Mouse (Mus musculus) forebrain, embryonic 11.5 days (tissue): ENCODE data around the gene Sorbs2. TPM values are rescaled to one million over a fixed set of nuclear protein-coding genes. Genes with fewer than 3 reads are reported as not detected.

Experiments
- ATAC-seq: fragments of 200-750 bp; cut with Nextera tagmentation; replicated peaks from 2 replicates; pipeline ENCODE4 v1.8.0; 2017; ENCODE audit warnings: moderate TSS enrichment; ENCODE audit not compliant: low FRiP score
- DNase-seq: peaks from one replicate; pipeline ENCODE4 v3.0.0-alpha.2; 2017; ENCODE audit warnings: low spot score
- H3K27ac ChIP-seq: fragments of 300-500 bp; sonication (generic); 2 replicates; pipeline ENCODE4 v1.5.1; 2014; ENCODE audit warnings: low read depth, low read length
- H3K27me3 ChIP-seq: fragments of 300-500 bp; sonication (generic); 2 replicates; pipeline ENCODE4 v1.6.1; 2014; ENCODE audit warnings: mild to moderate bottlenecking, low read length, mixed read lengths; ENCODE audit not compliant: control insufficient read depth, insufficient read depth
- H3K36me3 ChIP-seq: fragments of 300-500 bp; sonication (generic); 2 replicates; pipeline ENCODE4 v1.6.1; 2014; ENCODE audit warnings: mild to moderate bottlenecking, low read length, moderate library complexity, mixed read lengths; ENCODE audit not compliant: control insufficient read depth, insufficient read depth
- H3K4me1 ChIP-seq: fragments of 300-500 bp; sonication (generic); replicated peaks from 2 replicates; pipeline ENCODE4 v1.6.1; 2014; ENCODE audit warnings: low read length, mixed read lengths; ENCODE audit not compliant: control insufficient read depth, insufficient read depth
- H3K4me2 ChIP-seq: fragments of 300-500 bp; sonication (generic); 2 replicates; pipeline ENCODE4 v1.6.1; 2014; ENCODE audit warnings: low read depth, mild to moderate bottlenecking, low read length, moderate library complexity, mixed read lengths; ENCODE audit not compliant: severe bottlenecking
- H3K4me3 ChIP-seq: fragments of 300-500 bp; sonication (generic); 2 replicates; pipeline ENCODE4 v1.5.1; 2014; ENCODE audit warnings: low read depth, low read length
- H3K9ac ChIP-seq: fragments of 300-500 bp; sonication (generic); 2 replicates; pipeline ENCODE4 v1.6.1; 2014; ENCODE audit warnings: low read length
- H3K9me3 ChIP-seq: fragments of 300-500 bp; sonication (generic); 2 replicates; pipeline ENCODE4 v1.6.1; 2016; ENCODE audit warnings: low read length, mixed read lengths; ENCODE audit not compliant: control insufficient read depth
- WGBS: fragments of 180-500 bp; shearing (Covaris S2); extraction: QIAGEN DNeasy Blood & Tissue Kit; methylation state at CpG from one replicate; pipeline ENCODE4 v1.1.7; 2014; 5-methylcytosine and 5-hydroxymethylcytosine counted together
- polyA plus RNA-seq: library from polyadenylated mRNA; unstranded; fragments of >200 nt; fragmentation: Nextera tagmentation; extraction: Ambion mirVana; gene quantifications from 2 replicates; pipeline ENCODE4 v1.2.1, GENCODE M21; 2014

The Sorbs2 gene
- polyA plus RNA-seq, 1 experiment from 2014 or later = 83.0 TPM

DNA sequence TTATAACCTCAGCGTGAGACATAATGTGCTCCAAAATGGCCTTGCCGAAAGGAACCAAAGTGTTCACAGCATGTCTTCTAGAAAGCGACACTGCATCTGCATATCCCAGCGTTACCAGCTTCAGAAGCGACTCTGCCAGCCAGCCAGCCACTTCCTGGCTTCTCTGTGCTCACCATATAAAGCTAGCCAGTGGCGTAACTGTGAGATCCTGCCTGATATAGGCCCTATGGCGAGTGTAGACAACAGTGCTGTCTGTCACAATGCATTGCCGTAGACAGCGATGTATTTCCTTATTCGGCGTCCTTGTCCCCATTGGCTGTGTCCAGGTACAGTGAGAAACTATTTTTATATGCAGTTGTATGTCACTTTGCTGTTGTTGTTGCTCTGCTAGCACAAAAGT lies 258.6 kb downstream of the Sorbs2 start:
- H3K27ac ChIP-seq = no peak overlapping the region
- H3K4me3 ChIP-seq = no peak overlapping the region
- no peak overlapping the region for H3K9ac ChIP-seq
- no peaks in the 10 kb centered on the region for H3K9me3 ChIP-seq
- ATAC-seq = no peak
- H3K27me3 ChIP-seq = no peaks in the 10 kb centered on the region
- 86% methylated on average over 11 of the region's 11 CpGs for WGBS
- H3K4me2 ChIP-seq = no peak overlapping the region
- no peak for DNase-seq
- no peaks in the 10 kb centered on the region for H3K4me1 ChIP-seq
- H3K36me3 ChIP-seq = no peaks in the 10 kb centered on the region

DNA sequence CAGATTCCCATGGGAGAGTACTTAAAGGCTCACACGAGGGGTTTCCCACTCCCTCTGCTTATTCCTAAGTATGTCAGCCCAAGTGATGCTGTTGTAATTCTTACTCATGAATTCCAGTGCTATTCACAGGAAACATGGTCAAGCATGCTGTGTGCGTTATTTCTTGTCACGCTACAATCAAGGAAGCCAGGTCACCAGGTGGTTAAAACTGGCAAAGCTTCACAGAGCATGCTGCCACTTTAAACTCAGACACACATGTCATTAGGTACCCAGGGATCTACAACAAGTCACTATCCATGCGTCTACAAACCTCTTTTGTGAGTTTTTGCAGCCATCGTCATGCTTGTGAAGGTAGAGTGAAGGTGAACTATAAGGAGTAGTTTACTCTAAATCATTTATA lies 267.3 kb downstream of the Sorbs2 start:
- no peaks in the 10 kb centered on the region for H3K9me3 ChIP-seq
- H3K4me2 ChIP-seq = no peak overlapping the region
- no peak overlapping the region for H3K27ac ChIP-seq
- H3K36me3 ChIP-seq = no peaks in the 10 kb centered on the region; the same call in 1 of the 2 replicates
- no peaks in the 10 kb centered on the region for H3K27me3 ChIP-seq
- DNase-seq = no peak
- H3K4me3 ChIP-seq = no peak overlapping the region
- H3K9ac ChIP-seq = no peak overlapping the region
- no peaks in the 10 kb centered on the region for H3K4me1 ChIP-seq
- 88% methylated on average over 5 of the region's 5 CpGs for WGBS
- ATAC-seq = no peak

DNA sequence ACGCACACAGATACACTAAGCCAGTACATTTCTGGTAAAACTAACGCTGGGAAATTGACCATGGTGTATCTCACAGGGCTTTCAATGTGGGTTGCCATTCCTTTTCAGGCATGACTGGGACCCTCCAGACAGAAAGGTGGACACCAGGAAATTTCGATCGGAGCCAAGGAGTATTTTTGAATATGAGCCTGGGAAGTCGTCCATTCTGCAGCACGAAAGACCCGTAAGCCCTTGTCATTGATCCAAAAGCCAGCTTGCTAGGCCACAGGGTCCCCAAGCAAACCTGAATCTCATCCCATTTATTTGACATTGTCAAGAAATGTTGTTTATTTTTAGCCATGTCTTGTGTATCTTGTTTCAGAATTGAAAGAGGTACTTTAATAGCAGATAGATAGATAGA lies 267.9 kb downstream of the Sorbs2 start:
- Histone ChIP-seq H3K27ac (no peak overlapping the region), H3K4me1 (no peaks in the 10 kb centered on the region), H3K36me3 (no peaks in the 10 kb centered on the region; the same call in 1 of the 2 replicates), H3K9me3 (no peaks in the 10 kb centered on the region), H3K4me3 (no peak overlapping the region), H3K9ac (no peak overlapping the region), H3K4me2 (no peak overlapping the region), H3K27me3 (no peaks in the 10 kb centered on the region)
- no peak for ATAC-seq
- 95% methylated on average over 7 of the region's 7 CpGs for WGBS
- no peak for DNase-seq

DNA sequence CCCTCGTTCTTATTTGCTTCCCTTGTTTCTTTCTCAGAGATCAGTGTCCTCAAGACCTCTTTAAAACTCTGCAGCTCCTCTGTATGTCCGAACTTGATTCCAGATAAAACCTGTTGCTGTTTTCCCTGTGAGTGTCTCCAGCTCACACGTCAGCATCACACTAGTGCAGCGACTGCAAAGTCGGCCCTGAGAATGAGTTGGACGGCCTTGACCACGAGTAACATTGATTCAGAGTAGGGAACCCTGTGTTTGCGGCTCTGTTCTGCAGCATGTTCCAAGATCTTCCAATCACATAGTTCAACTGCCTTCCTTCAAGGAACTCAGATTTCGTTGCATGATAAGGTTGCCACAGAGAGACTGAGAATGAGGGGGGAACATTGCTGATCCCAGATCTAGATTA lies 268.8 kb downstream of the Sorbs2 start:
- ATAC-seq (no peak), DNase-seq (no peak)
- H3K9me3 ChIP-seq = no peaks in the 10 kb centered on the region
- no peak overlapping the region for H3K4me3 ChIP-seq
- no peak overlapping the region for H3K9ac ChIP-seq
- H3K36me3 ChIP-seq = no peaks in the 10 kb centered on the region; the same call in 1 of the 2 replicates
- no peak overlapping the region for H3K27ac ChIP-seq
- H3K27me3 ChIP-seq = no peaks in the 10 kb centered on the region
- no peaks in the 10 kb centered on the region for H3K4me1 ChIP-seq
- H3K4me2 ChIP-seq = no peak overlapping the region
- WGBS = 94% methylated on average over 9 of the region's 9 CpGs

DNA sequence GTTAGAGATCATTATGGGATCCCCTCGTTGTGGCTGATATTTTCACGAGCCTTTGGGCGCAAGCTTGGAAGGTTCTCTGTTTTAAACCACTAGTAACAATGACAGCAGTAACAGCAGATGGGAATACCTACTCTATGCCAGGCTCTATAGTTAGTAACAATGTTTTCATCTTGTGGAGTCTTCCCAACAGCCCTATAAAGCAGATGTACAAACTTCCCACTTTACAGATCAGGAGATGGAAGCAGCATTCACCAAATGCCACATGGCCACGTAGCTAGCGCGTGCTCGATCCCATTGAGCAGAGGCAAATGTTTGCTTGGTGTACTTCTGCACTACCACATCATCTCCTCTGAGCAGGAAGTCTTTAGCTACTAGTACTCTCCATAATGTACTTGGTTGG lies 269.4 kb downstream of the Sorbs2 start:
- H3K4me2 ChIP-seq = no peak overlapping the region
- no peaks in the 10 kb centered on the region for H3K4me1 ChIP-seq
- H3K4me3 ChIP-seq = no peak overlapping the region
- WGBS = 93% methylated on average over 7 of the region's 7 CpGs
- no peaks in the 10 kb centered on the region; the same call in 1 of the 2 replicates for H3K36me3 ChIP-seq
- H3K9ac ChIP-seq = no peak overlapping the region
- DNase-seq (no peak), ATAC-seq (no peak)
- H3K9me3 ChIP-seq = no peaks in the 10 kb centered on the region
- H3K27me3 ChIP-seq = no peaks in the 10 kb centered on the region
- H3K27ac ChIP-seq = no peak overlapping the region

DNA sequence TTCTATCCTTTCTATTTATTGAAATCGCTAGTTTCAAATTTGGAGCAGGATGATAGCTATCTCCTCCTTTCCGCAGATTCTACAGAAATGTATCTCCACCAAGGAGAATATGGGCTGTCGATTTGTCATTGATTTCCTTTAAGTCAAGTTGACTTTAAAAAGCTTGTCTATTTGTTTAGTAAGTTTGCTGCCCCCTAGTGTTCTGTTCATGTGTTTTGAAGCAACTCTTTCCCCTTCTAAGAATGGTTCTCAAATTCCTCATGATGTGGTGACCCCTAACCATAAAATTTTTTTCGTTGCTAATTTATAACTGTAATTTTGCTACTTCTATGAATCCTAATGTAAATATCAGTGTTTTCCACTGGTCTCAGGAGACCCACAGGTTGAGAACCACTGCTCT lies 273.0 kb downstream of the Sorbs2 start:
- Histone ChIP-seq H3K4me3 (no peak overlapping the region), H3K9ac (no peak overlapping the region), H3K27ac (no peak overlapping the region), H3K4me2 (no peak overlapping the region), H3K4me1 (no peaks in the 10 kb centered on the region), H3K27me3 (no peaks in the 10 kb centered on the region), H3K36me3 (no peaks in the 10 kb centered on the region), H3K9me3 (no peaks in the 10 kb centered on the region)
- WGBS = 67% methylated on average over 4 of the region's 4 CpGs
- DNase-seq (no peak), ATAC-seq (no peak)

DNA sequence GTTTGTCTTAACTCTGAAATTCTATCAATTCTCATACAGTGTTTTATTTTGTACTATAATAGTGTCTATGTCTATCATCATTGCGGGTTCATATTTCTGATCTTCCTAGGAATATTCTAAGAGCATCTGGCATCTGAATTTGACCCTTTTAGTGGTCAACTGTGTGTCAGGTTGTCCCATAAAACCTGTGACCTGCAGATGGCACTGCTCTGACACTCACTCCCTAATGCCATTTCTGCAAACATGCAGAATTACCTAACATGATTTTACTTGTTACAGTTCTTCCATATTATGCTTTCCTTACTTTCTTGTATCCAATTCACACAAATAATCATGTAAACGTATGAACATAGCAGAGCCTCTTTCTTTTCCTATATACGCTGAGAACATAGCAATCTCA lies 281.0 kb downstream of the Sorbs2 start:
- 89% methylated on average over 3 of the region's 3 CpGs for WGBS
- no peak overlapping the region for H3K27ac ChIP-seq

DNA sequence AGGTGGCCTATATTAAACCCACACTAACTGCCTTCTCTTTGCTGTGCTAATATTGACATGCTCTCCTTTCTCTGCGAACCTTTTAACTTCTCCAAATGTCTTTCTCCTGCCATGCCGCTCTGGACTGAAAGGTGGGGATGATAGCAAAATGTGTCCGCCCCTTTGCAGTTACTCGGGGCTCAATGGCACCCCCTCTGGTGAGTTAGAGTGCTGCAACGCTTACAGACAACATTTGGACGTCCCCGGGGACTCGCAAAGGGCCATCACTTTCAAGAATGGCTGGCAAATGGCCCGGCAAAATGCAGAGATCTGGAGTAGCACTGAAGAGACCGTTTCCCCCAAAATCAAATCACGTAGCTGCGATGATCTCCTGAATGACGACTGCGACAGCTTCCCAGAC lies 287.3 kb downstream of the Sorbs2 start:
- DNase-seq = no peak
- no peaks in the 10 kb centered on the region for H3K27me3 ChIP-seq
- H3K4me3 ChIP-seq = no peak overlapping the region
- peaks cover 2% of the 10 kb centered on the region; the same call in 1 of the 2 replicates for H3K36me3 ChIP-seq
- ATAC-seq = no peak
- no peak overlapping the region for H3K4me2 ChIP-seq
- no peak overlapping the region for H3K9ac ChIP-seq
- H3K4me1 ChIP-seq = no peaks in the 10 kb centered on the region
- 90% methylated on average over 14 of the region's 14 CpGs for WGBS
- H3K9me3 ChIP-seq = no peaks in the 10 kb centered on the region
- H3K27ac ChIP-seq = no peak overlapping the region

More for the DNA sequence above, 281.0 kb downstream of the Sorbs2 start:
- no peak overlapping the region for H3K4me2 ChIP-seq
- H3K9me3 ChIP-seq = no peaks in the 10 kb centered on the region
- no peak for ATAC-seq
- no peak overlapping the region for H3K4me3 ChIP-seq
- H3K9ac ChIP-seq = no peak overlapping the region
- no peaks in the 10 kb centered on the region for H3K36me3 ChIP-seq
- H3K4me1 ChIP-seq = no peaks in the 10 kb centered on the region
- DNase-seq = no peak
- H3K27me3 ChIP-seq = no peaks in the 10 kb centered on the region

DNA sequence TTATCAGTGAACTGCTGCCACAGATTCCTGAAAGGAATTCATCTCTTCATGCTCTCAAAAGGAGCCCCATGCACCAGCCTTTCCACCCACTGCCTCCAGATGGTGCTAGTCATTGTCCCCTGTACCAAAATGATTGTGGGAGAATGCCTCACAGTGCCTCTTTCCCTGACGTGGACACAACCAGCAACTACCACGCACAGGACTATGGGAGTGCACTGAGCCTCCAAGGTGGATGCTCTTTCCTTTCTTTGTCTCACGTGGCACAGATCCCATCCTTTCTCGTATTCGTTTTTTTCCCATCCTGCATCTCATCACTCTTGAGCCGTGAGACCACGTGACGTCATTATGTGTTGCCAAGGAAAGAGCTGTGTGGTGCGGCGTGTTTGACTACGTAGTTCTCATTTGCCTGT lies 288.7 kb downstream of the Sorbs2 start:
- Histone ChIP-seq H3K36me3 (peaks cover 2% of the 10 kb centered on the region; the same call in 1 of the 2 replicates), H3K4me1 (no peaks in the 10 kb centered on the region), H3K9ac (no peak overlapping the region), H3K27ac (no peak overlapping the region), H3K9me3 (no peaks in the 10 kb centered on the region), H3K27me3 (no peaks in the 10 kb centered on the region), H3K4me2 (0 out of 2 replicates have a peak overlapping the region, but pooled peaks have one; percentile 26), H3K4me3 (no peak overlapping the region)
- peak; percentile 59 for DNase-seq
- 65% methylated on average over 11 of the region's 11 CpGs for WGBS
- peak; percentile 30; the same call in 1 of the 2 replicates for ATAC-seq
